Mouse (Mus musculus): ENCODE measurements at regions not wholly inside any gene's neighbourhood (a gene's known extent, or its start where the extent isn't known, plus 50 kb on each side); places are given as distances from the start of the nearest gene placed in this dataset.

DNA sequence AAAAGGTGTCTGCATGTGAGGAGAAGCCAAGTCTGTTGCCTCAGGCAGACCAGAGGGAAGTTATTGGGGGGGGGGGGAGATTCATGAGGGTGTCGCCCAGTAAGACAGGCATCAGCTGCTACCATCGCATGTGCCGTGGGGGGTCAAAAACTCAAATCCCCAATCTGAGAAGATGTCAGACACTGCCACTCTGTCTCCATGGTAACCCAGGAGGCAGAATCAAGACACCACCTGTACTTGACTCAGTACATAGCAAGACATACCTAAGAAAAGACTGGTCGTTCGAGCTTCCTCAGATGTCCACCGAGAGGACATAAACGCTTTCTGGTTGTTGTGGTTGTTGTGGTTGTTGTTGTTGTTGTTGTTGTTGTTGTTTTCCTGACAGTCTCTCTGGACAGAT, 418.1 kb downstream of the Plekhb2 start:
- TF ChIP-seq CTCF (IDR thresholded peaks at IDR 0.05) (no peak), EP300 (IDR thresholded peaks at IDR 0.05) (no peak)

Measured in lung, postnatal 0 days (tissue).